Mouse (Mus musculus) midbrain, postnatal 0 days (tissue): ENCODE data around the gene Nedd4. TPM values are rescaled to one million over a fixed set of nuclear protein-coding genes. Genes with fewer than 3 reads are reported as not detected.
A peak's percentile ranks its signal among the peaks of the same experiment; 100 is the strongest.
"Not testable (repeated sequence)": the region's sequence is repeated elsewhere in the genome, so short reads cannot be mapped to it uniquely, and the experiment has no call there.

Source experiments
- ATAC-seq: fragments of 200-750 bp; cut with Nextera tagmentation; 2 replicates; pipeline ENCODE4 v1.8.0; 2017; ENCODE audit warnings: moderate number of reproducible peaks, mild to moderate bottlenecking, moderate TSS enrichment, moderate library complexity; ENCODE audit not compliant: low FRiP score
- DNase-seq: peaks from one replicate; pipeline ENCODE4 v3.0.0-alpha.2; 2015; ENCODE audit warnings: low spot score
- H3K27ac ChIP-seq: fragments of 300-500 bp; sonication (generic); 2 replicates; pipeline ENCODE4 v1.5.1; 2014; ENCODE audit warnings: low read depth, mild to moderate bottlenecking, low read length, mixed read lengths
- H3K27me3 ChIP-seq: fragments of 300-500 bp; sonication (generic); 2 replicates; pipeline ENCODE4 v1.6.1; 2014; ENCODE audit warnings: low read length, control low read depth, mixed read lengths; ENCODE audit not compliant: insufficient read depth
- H3K36me3 ChIP-seq: fragments of 300-500 bp; sonication (generic); 2 replicates; pipeline ENCODE4 v1.6.1; 2014; ENCODE audit warnings: low read length, control low read depth, mixed read lengths; ENCODE audit not compliant: insufficient read depth
- H3K4me1 ChIP-seq: fragments of 300-500 bp; sonication (generic); 2 replicates; pipeline ENCODE4 v1.6.1; 2014; ENCODE audit warnings: mild to moderate bottlenecking, control low read depth, antibody characterized with exemption, low read length, mixed read lengths; ENCODE audit not compliant: insufficient read depth
- H3K4me2 ChIP-seq: fragments of 300-500 bp; sonication (generic); 2 replicates; pipeline ENCODE4 v1.6.1; 2014; ENCODE audit warnings: low read depth, mild to moderate bottlenecking, low read length, mixed read lengths; ENCODE audit not compliant: poor library complexity, severe bottlenecking
- H3K4me3 ChIP-seq: fragments of 300-500 bp; sonication (generic); 2 replicates; pipeline ENCODE4 v1.5.1; 2014; ENCODE audit warnings: low read depth, mild to moderate bottlenecking, low read length, moderate library complexity
- H3K9ac ChIP-seq: fragments of 300-500 bp; sonication (generic); replicated peaks from 2 replicates; pipeline ENCODE4 v1.6.1; 2014; ENCODE audit warnings: mild to moderate bottlenecking, low read length, moderate library complexity, mixed read lengths; ENCODE audit not compliant: poor library complexity, severe bottlenecking
- H3K9me3 ChIP-seq: fragments of 300-500 bp; sonication (generic); 2 replicates; pipeline ENCODE4 v1.6.1; 2016; ENCODE audit warnings: low read length, control low read depth
- CTCF ChIP-seq: IDR thresholded peaks from 2 replicates; pipeline ENCODE4 v1.5.1; 2016; ENCODE audit warnings: antibody characterized with exemption, mild to moderate bottlenecking
- WGBS: fragments of 180-500 bp; shearing (Covaris S2); extraction: QIAGEN DNeasy Blood & Tissue Kit; methylation state at CpG from one replicate; pipeline ENCODE4 v1.1.7; 2014; 5-methylcytosine and 5-hydroxymethylcytosine counted together
- polyA plus RNA-seq: library from polyadenylated mRNA; unstranded; fragments of >200 nt; fragmentation: Nextera tagmentation; extraction: Ambion mirVana; gene quantifications from 2 replicates; pipeline ENCODE4 v1.2.1, GENCODE M21; 2015
- total RNA-seq: library from RNA; depleted of rRNA; stranded (reverse); fragments of >200 nt; gene quantifications from 2 replicates; pipeline ENCODE4 v1.2.3, GENCODE M21; 2014

Nedd4 gene
- total and polyA plus RNA-seq, 2 experiments from 2014 or later = 321 to 432 TPM

GRCm38 (mm10) chr9:72639843-72640621, 22.1 kb upstream of the Nedd4 start:
- ATAC-seq = peak; percentile 95
- Histone ChIP-seq H3K4me1 (no peaks in the 10 kb centered on the region; the same call in 1 of the 2 replicates), H3K9me3 (no peaks in the 10 kb centered on the region), H3K27ac (peak overlapping the region; percentile 83), H3K36me3 (no peaks in the 10 kb centered on the region), H3K4me3 (peak overlapping the region; percentile 24), H3K27me3 (no peaks in the 10 kb centered on the region), H3K4me2 (peak overlapping the region; percentile 45), H3K9ac (peak overlapping the region; percentile 33; the same call in 1 of the 2 replicates)
- WGBS = 2% methylated on average over 27 of the region's 27 CpGs
- no peak for TF ChIP-seq CTCF
- peak; percentile 91 for DNase-seq

GRCm38 (mm10) chr9:72640642-72641041, 21.5 kb upstream of the Nedd4 start:
- no peaks in the 10 kb centered on the region for H3K9me3 ChIP-seq
- H3K9ac ChIP-seq = no peak overlapping the region; the same call in 1 of the 2 replicates
- WGBS = 10% methylated on average over 7 of the region's 7 CpGs
- no peaks in the 10 kb centered on the region for H3K27me3 ChIP-seq
- H3K27ac ChIP-seq = peak overlapping the region; percentile 83
- ATAC-seq (no peak), DNase-seq (no peak)
- no peak for TF ChIP-seq CTCF
- H3K4me3 ChIP-seq = no peak overlapping the region
- no peaks in the 10 kb centered on the region; the same call in 1 of the 2 replicates for H3K4me1 ChIP-seq
- no peak overlapping the region for H3K4me2 ChIP-seq
- H3K36me3 ChIP-seq = no peaks in the 10 kb centered on the region

GRCm38 (mm10) chr9:72641093-72641680, 21.0 kb upstream of the Nedd4 start:
- ATAC-seq (no peak), DNase-seq (no peak)
- 72% methylated on average over 6 of the region's 6 CpGs for WGBS
- H3K9ac ChIP-seq = no peak overlapping the region
- no peak overlapping the region for H3K4me3 ChIP-seq
- peak overlapping the region; percentile 83 for H3K27ac ChIP-seq
- no peak for TF ChIP-seq CTCF
- no peaks in the 10 kb centered on the region; the same call in 1 of the 2 replicates for H3K4me1 ChIP-seq
- no peak overlapping the region for H3K4me2 ChIP-seq
- H3K27me3 ChIP-seq = no peaks in the 10 kb centered on the region
- no peaks in the 10 kb centered on the region for H3K9me3 ChIP-seq
- no peaks in the 10 kb centered on the region for H3K36me3 ChIP-seq

- not testable (repeated sequence) for H3K4me1 ChIP-seq, H3K4me3 ChIP-seq, H3K9ac ChIP-seq, H3K27ac ChIP-seq, H3K27me3 ChIP-seq, H3K4me2 ChIP-seq, H3K9me3 ChIP-seq, H3K36me3 ChIP-seq, DNase-seq, ATAC-seq
- 99% methylated on average over 4 of the region's 4 CpGs for WGBS
These were observed 19.2 kb upstream of the Nedd4 start for GRCm38 (mm10) chr9:72642756-72643447.

GRCm38 (mm10) chr9:72643651-72644417, 18.3 kb upstream of the Nedd4 start:
- Histone ChIP-seq H3K4me2 (no peak overlapping the region), H3K36me3 (no peaks in the 10 kb centered on the region), H3K27me3 (no peaks in the 10 kb centered on the region), H3K4me1 (no peaks in the 10 kb centered on the region; the same call in 1 of the 2 replicates), H3K9ac (no peak overlapping the region), H3K27ac (0 out of 2 replicates have a peak overlapping the region, but pooled peaks have one; percentile 9), H3K9me3 (no peaks in the 10 kb centered on the region), H3K4me3 (no peak overlapping the region)
- TF ChIP-seq CTCF = no peak
- ATAC-seq = no peak
- no peak for DNase-seq
- WGBS = 83% methylated on average over 6 of the region's 6 CpGs
